Mouse (Mus musculus) thymus, adult 2 months (tissue): Measurements from ENCODE around the gene Map3k14. TPM values are rescaled to one million over a fixed set of nuclear protein-coding genes. Genes with fewer than 3 reads are reported as not detected.
"Not testable (repeated sequence)": the region's sequence is repeated elsewhere in the genome, so short reads cannot be mapped to it uniquely, and the experiment has no call there.

ENCODE experiments used
- DNase-seq: peaks from one replicate; pipeline ENCODE4 v3.0.0; 2021
- H3K27ac ChIP-seq: fragments of 200-500 bp; 2 replicates; pipeline ENCODE4 v1.5.1; 2012; ENCODE audit warnings: low read length, control low read depth; ENCODE audit not compliant: control insufficient read depth, insufficient read depth
- H3K27me3 ChIP-seq: fragments of 200-500 bp; 2 replicates; pipeline ENCODE4 v1.6.1; 2012; ENCODE audit warnings: mild to moderate bottlenecking, low read length, moderate library complexity, mixed read lengths; ENCODE audit not compliant: control insufficient read depth, insufficient read depth
- H3K36me3 ChIP-seq: fragments of 200-500 bp; 2 replicates; pipeline ENCODE4 v1.6.1; 2012; ENCODE audit warnings: mild to moderate bottlenecking, low read length, moderate library complexity; ENCODE audit not compliant: control insufficient read depth, insufficient read depth
- H3K4me1 ChIP-seq: fragments of 200-500 bp; replicated peaks from 2 replicates; pipeline ENCODE4 v1.6.1; 2012; ENCODE audit warnings: low read length; ENCODE audit not compliant: control insufficient read depth, insufficient read depth
- H3K4me3 ChIP-seq: fragments of 200-500 bp; 2 replicates; pipeline ENCODE4 v1.5.1; 2012; ENCODE audit warnings: mild to moderate bottlenecking, low read length, control low read depth, moderate library complexity; ENCODE audit not compliant: control insufficient read depth, insufficient read depth
- CTCF ChIP-seq: fragments of 200-500 bp; IDR thresholded peaks from 2 replicates; pipeline ENCODE4 v1.5.1; 2012; ENCODE audit warnings: mild to moderate bottlenecking, control low read depth, low read length, moderate library complexity, borderline replicate concordance; ENCODE audit not compliant: control insufficient read depth, poor library complexity, insufficient read depth; ENCODE audit errors: extremely low read depth
- POLR2A ChIP-seq: fragments of 200-500 bp; IDR thresholded peaks from 2 replicates; pipeline ENCODE4 v1.6.1; 2012; ENCODE audit warnings: mild to moderate bottlenecking, low read length, control low read depth, moderate library complexity; ENCODE audit not compliant: control insufficient read depth, poor library complexity, insufficient read depth; ENCODE audit errors: extremely low read depth
- WGBS: fragments of 180-500 bp; shearing (Covaris S2); methylation state at CpG from one replicate; pipeline ENCODE4 v1.1.7; 2018; 5-methylcytosine and 5-hydroxymethylcytosine counted together
- polyA plus RNA-seq: library from polyadenylated mRNA; depleted of rRNA; stranded (reverse); fragments of >200 nt; gene quantifications from 2 replicates; pipeline ENCODE4 v1.2.3, GENCODE M21; 2012

Map3k14 gene
- polyA plus RNA-seq, 1 experiment = 40.7 TPM

DNA sequence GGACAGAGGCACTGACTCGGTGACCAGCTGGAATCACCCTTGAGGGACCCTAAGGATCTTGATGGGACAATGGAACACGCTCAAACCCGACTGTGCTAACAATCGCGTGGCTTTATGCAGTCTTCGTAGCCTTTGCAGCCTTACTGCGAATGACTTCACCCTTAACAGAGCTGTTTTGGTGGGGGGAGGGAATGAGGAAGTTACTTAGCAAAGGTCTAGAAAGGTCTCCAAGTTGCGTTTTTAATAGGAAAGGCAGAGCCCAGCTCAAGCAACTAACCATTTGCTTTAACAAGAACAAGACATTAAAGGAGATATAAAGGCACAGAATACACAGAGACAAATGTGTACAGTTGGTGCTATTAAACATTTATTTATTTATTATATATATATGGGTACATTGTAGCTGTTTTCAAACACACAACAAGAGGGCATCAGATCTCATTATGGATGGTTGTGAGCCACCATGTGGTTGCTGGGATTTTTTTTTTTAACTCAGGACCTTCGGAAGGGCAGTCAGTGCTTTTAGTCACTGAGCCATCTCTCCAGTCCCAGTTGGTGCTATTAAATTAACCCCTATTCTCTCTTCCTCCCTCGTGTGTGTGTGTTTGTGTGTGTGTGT lies 42.8 kb upstream of the Map3k14 start:
- peaks cover 3% of the 10 kb centered on the region; the same call in 1 of the 2 replicates for H3K4me1 ChIP-seq
- H3K4me3 ChIP-seq = no peak overlapping the region
- 32% methylated on average over 10 of the region's 10 CpGs for WGBS

GRCm38 (mm10) chr11:103307910-103308309 lies 40.6 kb upstream of the Map3k14 start:
- TF ChIP-seq POLR2A = no peak
- no peak for TF ChIP-seq CTCF
- Histone ChIP-seq H3K4me1 (peaks cover 3% of the 10 kb centered on the region; the same call in 1 of the 2 replicates), H3K27ac (no peak overlapping the region), H3K27me3 (no peaks in the 10 kb centered on the region), H3K36me3 (no peaks in the 10 kb centered on the region), H3K4me3 (no peak overlapping the region)
- 56% methylated on average over 8 of the region's 8 CpGs for WGBS
- peak; percentile 47 for DNase-seq

More for the DNA sequence above, 42.8 kb upstream of the Map3k14 start:
- Histone ChIP-seq H3K27ac (no peak overlapping the region), H3K36me3 (no peaks in the 10 kb centered on the region), H3K27me3 (no peaks in the 10 kb centered on the region)
- TF ChIP-seq CTCF (no peak), POLR2A (no peak)
- DNase-seq = no peak

GRCm38 (mm10) chr11:103304525-103304924 lies 37.3 kb upstream of the Map3k14 start:
- no peak for TF ChIP-seq POLR2A
- no peak for TF ChIP-seq CTCF
- 14% methylated on average over 9 of the region's 9 CpGs for WGBS
- DNase-seq = no peak

GRCm38 (mm10) chr11:103294772-103295171 lies 27.5 kb upstream of the Map3k14 start:
- no peak for DNase-seq
- 62% methylated on average over 7 of the region's 7 CpGs for WGBS
- Histone ChIP-seq H3K27ac (no peak overlapping the region), H3K4me3 (no peak overlapping the region), H3K36me3 (no peaks in the 10 kb centered on the region), H3K4me1 (peaks cover 3% of the 10 kb centered on the region), H3K27me3 (no peaks in the 10 kb centered on the region)
- TF ChIP-seq CTCF (no peak), POLR2A (no peak)

More at GRCm38 (mm10) chr11:103304525-103304924, 37.3 kb upstream of the Map3k14 start:
- no peak overlapping the region for H3K4me3 ChIP-seq
- 0 out of 2 replicates have a peak, but pooled peaks cover 3% of the 10 kb centered on the region for H3K4me1 ChIP-seq
- no peak overlapping the region for H3K27ac ChIP-seq
- no peaks in the 10 kb centered on the region for H3K36me3 ChIP-seq
- H3K27me3 ChIP-seq = no peaks in the 10 kb centered on the region

DNA sequence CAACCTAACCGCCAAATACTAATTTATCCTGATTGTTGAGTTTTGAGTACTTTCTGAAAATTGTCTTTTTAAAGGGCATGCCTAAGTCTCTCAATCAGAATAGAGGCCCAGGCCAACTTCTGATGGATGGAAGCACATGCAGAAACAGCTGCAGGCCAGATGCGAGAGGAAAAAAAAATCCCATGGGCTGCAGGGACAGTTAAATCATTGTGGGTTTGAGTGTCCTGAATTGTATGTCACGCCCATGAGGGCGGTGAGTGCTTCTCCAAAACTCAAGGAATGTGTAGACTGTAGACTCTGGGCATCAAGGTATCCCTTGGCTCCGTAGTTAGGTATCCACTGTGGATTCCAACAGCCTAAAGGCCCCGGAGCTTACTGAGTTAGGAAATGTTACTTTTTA lies 26.8 kb upstream of the Map3k14 start:
- Histone ChIP-seq H3K36me3 (no peaks in the 10 kb centered on the region), H3K27ac (no peak overlapping the region), H3K4me1 (peaks cover 3% of the 10 kb centered on the region), H3K4me3 (no peak overlapping the region), H3K27me3 (no peaks in the 10 kb centered on the region)
- no peak for TF ChIP-seq CTCF
- TF ChIP-seq POLR2A = no peak
- WGBS = 94% methylated on average over 6 of the region's 6 CpGs
- DNase-seq = no peak

DNA sequence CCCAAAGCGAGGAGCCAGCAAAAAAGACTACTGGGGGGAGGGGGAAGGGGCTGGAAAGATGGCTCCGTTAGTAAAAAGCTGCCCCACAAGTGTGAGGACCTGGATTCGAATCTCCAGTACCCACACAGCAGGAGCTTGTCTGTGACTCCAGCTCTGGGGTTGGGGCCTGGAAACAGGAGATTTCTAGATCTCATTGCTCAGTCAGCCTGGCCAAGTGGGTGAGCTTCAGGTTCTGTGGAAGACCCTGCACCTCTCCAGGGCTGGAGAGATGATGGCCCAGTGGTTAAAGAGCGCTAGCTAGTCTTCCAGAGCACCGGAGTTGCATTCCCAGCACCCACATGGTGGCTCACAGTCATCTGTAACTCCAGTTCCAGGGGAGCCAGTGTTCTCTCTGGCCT lies 25.6 kb upstream of the Map3k14 start:
- Histone ChIP-seq H3K27me3 (no peaks in the 10 kb centered on the region), H3K4me3 (no peak overlapping the region), H3K36me3 (no peaks in the 10 kb centered on the region), H3K27ac (no peak overlapping the region), H3K4me1 (peaks cover 8% of the 10 kb centered on the region)
- TF ChIP-seq POLR2A = no peak
- no peak for TF ChIP-seq CTCF
- WGBS = 93% methylated on average over 5 of the region's 5 CpGs
- no peak for DNase-seq

DNA sequence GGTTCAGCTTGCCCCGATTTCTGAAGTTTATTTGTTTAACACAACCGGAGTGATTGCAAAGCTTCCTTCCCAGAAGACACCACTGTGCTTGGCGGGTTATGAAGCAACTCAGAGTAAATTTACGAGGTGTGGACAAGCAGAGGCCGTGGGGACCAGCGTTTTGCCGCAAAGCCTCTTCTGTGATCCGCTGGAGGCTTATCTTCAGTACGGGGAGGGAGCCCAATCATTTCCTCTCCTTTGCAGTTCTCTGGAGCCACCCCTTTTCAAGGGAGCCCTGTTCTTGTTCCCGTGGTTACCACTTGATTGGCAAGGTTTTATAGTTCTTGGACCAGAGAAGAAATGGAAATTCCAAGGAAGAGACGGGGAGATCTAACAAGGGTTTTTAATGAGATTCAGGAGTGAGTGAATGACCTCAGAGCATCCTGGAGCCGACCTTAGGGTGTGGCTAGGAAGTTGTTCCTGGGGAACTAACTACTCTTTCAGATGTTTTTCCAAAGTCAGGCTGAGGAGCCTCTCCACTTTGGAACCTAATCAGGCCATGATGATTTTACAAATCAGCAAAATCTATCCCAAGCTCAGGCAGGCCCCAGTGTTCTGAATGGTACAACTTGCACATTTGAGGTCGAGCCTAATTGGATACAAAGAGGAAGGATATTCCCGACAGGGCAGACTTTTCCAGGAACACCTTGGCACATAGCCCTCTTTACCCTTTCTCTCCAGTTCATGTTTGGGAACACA lies 25.0 kb upstream of the Map3k14 start:
- peaks cover 8% of the 10 kb centered on the region for H3K4me1 ChIP-seq
- no peak overlapping the region for H3K27ac ChIP-seq
- no peaks in the 10 kb centered on the region for H3K36me3 ChIP-seq
- TF ChIP-seq CTCF (no peak), POLR2A (no peak)
- no peak for DNase-seq
- H3K27me3 ChIP-seq = no peaks in the 10 kb centered on the region
- no peak overlapping the region for H3K4me3 ChIP-seq
- WGBS = 27% methylated on average over 14 of the region's 14 CpGs

- 89% methylated on average over 7 of the region's 7 CpGs for WGBS
- H3K4me3 ChIP-seq, H3K27me3 ChIP-seq, H3K36me3 ChIP-seq, DNase-seq, H3K27ac ChIP-seq, H3K4me1 ChIP-seq: not testable (repeated sequence)
Observed at GRCm38 (mm10) chr11:103290841-103291240, 23.6 kb upstream of the Map3k14 start.
